Mouse (Mus musculus) cerebellum, adult 9-10 months (tissue): Measurements from ENCODE around the gene Sesn1.

Source experiments
- DNase-seq: peaks from one replicate; pipeline ENCODE4 v3.0.0; 2022

The Sesn1 gene

GRCm38 (mm10) chr10:41875624-41876023, 65.9 kb downstream of the Sesn1 start:
- DNase-seq = no peak

GRCm38 (mm10) chr10:41878344-41878743, 68.6 kb downstream of the Sesn1 start:
- no peak for DNase-seq

DNA sequence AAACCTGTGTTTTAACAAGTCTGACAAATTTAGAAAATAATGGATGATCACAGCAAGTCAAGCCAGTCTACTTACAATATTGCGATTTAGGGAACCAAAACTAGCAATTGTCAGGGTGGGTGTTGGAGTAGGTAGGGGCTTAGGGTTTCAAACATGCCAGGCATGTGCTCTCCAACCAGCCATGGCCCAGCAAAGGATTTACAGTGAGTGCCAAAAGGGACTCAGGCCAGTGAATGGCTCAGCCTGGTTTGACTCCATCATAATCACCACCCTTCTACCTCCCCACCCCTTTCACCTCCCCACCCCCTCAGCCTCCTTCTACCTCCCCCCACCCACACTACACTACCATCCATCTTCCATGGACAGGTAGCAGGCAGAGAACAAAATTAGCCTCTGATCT, 69.9 kb downstream of the Sesn1 start:
- DNase-seq = no peak

- DNase-seq = no peak
Observed at GRCm38 (mm10) chr10:41880206-41880605, 70.5 kb downstream of the Sesn1 start.

DNA sequence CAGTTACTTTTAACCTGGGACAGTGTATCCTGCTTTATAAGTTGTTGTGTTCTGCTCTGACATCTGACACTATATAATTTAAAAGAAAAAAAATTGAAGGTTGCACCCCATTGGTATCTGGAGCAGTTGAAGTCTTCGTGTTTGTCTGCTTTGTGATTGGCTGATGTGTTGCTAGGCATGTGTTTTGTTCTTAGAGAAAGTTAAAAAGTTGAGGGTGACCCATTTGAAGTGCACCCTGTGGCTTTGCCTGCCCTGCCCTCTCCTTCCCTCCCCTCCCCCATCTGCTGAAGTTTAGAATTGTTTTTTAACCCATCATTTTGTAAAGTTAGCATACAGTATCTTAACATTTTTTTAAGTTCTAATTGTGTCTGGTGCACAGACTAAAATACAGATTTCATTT, 71.0 kb downstream of the Sesn1 start:
- no peak for DNase-seq

DNA sequence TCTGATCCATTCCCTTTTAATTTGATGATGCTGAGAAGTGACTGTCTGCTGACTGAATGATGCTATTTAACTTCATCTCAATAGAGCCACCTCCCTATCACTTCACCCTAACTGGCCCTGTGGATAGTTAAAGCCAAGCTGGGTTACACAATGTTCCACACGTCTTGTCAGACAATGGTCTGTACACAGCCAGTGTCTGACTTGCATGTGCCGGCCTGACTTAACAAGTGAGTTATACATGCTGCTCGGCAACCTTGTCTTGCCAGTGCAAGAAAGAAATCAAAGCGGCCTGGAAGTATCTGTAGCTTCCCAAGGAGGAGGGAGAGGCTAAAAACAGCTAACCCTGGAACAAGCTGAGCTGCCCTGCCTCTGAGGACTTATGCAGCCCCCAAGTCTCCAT, 71.7 kb downstream of the Sesn1 start:
- DNase-seq = no peak

DNA sequence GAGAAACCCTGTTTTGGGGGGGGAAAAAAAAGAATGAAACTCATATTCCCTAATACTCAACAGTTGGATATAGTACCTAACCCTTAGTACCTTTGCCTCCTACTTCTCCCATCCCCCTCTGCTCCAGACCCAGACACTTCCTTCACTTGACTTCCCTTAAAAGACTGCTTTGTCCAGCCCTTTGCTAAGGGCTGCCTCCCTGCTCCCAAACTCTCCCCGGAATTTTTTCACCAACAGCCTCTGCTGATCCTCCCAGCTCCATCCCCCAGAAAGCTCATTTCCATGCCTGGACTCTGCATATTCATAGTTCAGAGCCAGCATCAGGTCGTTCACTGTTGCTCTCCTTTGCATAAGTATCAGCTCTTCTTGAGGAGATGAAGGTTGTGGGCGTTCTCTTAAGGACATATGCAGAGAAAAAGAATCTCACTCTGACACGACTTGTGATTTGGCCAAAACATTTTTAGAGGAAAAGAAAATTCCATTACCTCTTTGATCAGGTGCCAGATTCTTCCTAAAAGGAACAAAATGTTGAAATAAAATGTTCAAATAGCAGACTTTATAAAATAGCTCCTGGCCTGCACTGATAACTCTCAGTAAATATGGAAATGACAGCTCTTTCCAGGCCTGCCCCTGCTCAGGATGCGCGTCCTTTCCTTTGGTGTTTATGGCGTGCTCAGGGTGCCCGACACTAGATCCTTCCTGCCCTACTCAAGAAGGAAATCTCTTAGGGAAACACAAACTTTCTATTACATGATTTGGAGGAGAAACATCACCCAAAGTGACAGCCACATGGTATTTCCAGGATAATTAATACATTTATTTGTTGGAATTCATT, 74.2 kb downstream of the Sesn1 start:
- DNase-seq = no peak

GRCm38 (mm10) chr10:41887080-41887821, 77.5 kb downstream of the Sesn1 start:
- peak; percentile 95 for DNase-seq

DNA sequence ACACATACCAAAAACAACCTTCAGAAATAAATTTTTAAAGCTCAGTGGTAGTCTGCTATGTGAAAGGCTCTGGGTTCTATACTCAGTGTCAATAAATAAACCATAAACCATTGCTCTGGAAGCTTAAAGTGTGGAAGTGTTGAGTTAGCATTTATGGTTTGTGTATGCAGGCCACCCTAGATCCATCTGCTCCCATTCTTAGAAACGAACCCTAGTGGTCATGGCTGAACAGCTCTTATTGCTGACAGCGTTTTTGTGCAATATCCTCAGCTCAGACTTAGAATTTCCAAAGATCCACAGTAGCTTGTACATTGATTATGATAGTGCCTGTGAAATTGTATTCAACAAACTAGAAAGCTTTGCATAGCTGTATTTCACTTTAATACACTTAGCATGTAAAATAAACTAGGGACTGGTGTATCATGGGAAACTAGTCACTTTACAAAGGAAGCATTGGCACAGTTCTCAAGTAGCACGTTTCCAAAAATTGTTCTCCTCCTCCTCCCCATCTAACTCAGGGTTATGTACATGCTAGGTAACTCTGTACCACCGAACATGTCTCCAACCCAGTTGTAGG, 78.7 kb downstream of the Sesn1 start:
- DNase-seq = peak; percentile 73

DNA sequence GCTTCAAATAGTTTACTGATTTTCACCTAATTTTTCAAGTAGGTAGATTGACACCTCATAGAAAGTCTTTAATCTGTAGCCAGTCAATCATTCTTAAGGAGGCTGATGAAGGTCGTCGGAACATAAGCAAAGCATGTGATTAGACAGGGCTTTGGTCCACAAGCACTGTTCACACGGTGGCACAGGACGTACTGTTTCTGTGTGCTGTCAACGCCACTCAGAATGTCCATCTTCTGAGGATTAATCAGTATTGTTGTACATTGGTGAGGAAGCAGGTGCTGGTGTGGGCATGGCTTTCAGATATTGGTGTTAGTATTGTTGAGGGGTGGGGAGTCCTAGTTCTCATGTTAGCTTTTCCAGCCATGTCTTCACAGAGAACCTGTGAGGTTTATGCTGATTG, 79.8 kb downstream of the Sesn1 start:
- no peak for DNase-seq

DNA sequence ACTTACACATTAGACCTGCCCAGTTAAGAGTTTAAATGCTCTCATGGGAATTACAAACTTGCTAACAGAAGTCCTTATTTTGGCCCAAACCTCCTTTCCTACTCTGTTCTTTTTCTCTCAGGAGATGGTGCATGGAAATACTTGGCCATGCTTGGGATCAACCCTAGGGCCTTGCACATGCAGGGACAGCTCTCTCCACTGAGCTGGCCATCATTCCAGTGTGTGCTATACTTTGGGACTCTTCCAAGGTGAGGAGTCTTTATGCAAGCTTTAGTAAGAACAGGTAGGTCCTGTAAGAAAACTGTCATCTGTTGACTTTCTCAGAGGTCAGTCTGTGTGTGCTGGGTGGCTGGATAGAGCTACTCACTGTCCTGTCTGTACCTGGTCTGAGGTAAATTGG, 80.8 kb downstream of the Sesn1 start:
- no peak for DNase-seq

- no peak for DNase-seq
Observed at GRCm38 (mm10) chr10:41891312-41891711, 81.6 kb downstream of the Sesn1 start.

DNA sequence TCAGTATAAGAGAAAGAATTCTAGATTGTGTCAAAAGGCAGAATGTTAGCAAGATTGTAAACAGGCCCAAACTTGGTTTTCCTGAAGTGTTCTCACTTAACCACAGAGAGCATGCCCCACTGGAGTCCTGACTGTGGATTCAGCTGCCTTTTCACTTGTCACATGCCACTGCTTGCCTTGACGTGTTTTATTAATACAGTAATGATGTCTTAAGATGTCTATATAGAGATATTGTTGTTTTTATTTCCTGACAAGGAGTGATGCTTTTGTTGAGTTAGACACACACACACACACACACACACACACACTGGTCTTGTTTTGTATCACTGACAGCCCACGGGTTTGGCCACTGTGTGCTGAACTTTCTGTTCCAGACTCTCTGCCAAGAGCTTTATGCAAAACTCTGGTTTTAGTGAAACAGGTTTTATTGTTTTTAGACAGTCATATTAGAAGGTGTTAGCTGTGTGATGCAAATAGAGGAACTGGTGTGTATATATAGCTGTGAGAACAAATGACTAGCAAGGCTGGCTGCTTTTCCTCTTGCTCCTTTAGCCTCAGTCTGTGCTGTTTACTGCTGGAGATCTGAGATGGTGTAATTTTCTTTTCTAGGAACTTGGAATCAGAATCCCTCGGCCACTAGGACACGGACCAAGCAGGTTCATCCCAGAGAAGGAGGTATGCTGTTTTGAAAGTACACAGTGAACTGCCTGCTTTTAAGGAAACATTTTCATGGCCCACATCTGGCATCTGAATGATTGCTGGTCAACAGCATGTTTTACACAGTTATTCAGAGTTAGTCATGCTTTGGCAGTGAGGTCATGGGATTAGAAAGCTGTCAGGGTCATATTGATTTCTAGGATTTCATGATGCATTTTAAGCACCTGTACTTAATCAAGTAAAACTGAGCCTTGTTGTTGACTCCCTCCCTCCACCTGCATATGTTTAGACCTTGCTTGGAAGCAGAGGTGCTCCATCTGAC, 84.0 kb downstream of the Sesn1 start:
- DNase-seq = no peak

GRCm38 (mm10) chr10:41896425-41896824, 86.7 kb downstream of the Sesn1 start:
- no peak for DNase-seq

- no peak for DNase-seq
Observed at GRCm38 (mm10) chr10:41896865-41897264, 87.1 kb downstream of the Sesn1 start.

- DNase-seq = no peak
Observed at GRCm38 (mm10) chr10:41901456-41901855, 91.7 kb downstream of the Sesn1 start.

DNA sequence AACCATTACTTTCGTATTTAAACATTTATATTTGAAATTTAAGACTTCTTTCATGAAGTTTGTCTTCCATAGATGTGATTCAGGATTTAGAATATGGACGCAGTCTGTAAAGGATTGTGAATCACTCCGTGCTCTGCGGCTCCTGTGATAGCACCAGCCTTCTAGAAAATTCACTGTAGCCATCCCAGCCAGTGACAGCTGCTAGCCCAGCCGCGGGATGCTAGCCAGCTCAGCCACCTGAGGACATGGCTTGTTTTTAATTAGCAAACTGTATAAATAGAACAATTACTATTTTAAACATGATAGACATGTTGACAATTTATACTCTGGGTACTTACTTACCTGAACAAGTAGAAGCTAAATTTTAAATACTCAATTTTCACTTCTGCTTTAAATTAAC, 92.1 kb downstream of the Sesn1 start:
- peak; percentile 80 for DNase-seq

DNA sequence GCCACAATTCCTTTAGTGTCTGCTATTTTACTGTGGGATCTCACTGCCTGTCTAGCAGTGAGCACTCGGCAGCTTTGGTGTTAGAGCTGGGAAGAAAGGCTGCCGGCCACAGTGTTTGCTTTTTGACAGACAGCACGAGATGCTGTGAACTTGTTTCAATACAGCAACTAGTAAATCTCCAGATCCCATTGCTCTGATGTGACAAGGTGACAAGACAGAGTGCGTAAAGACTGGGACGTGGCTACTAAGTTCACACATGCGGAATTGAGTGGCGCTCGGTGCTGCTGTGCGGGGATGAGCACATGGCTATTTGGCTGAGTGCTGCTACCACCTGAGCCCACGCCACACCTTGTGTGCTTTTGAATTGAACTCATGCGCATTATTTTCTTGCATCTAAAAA, 97.7 kb downstream of the Sesn1 start:
- DNase-seq = no peak

GRCm38 (mm10) chr10:41907950-41908349, 98.2 kb downstream of the Sesn1 start:
- no peak for DNase-seq

- no peak for DNase-seq
Observed at GRCm38 (mm10) chr10:41908899-41909298, 99.2 kb downstream of the Sesn1 start.

GRCm38 (mm10) chr10:41912290-41912994, 102.7 kb downstream of the Sesn1 start:
- DNase-seq = no peak

- no peak for DNase-seq
Observed at GRCm38 (mm10) chr10:41926726-41927125, 117.0 kb downstream of the Sesn1 start.
